Mouse (Mus musculus) cortical plate, adult 2 months (tissue): ENCODE results near the gene Slc35a3.

Source experiments
- CTCF ChIP-seq: fragments of 200-500 bp; IDR thresholded peaks from 2 replicates; pipeline ENCODE4 v1.5.1; 2011; ENCODE audit warnings: mild to moderate bottlenecking, control low read depth, low read length; ENCODE audit not compliant: insufficient read depth; ENCODE audit errors: extremely low read depth
- POLR2A ChIP-seq: fragments of 200-500 bp; IDR thresholded peaks from 2 replicates; pipeline ENCODE4 v1.6.1; 2011; ENCODE audit warnings: mild to moderate bottlenecking, low read length, control low read depth; ENCODE audit not compliant: insufficient read depth; ENCODE audit errors: extremely low read depth

DNA sequence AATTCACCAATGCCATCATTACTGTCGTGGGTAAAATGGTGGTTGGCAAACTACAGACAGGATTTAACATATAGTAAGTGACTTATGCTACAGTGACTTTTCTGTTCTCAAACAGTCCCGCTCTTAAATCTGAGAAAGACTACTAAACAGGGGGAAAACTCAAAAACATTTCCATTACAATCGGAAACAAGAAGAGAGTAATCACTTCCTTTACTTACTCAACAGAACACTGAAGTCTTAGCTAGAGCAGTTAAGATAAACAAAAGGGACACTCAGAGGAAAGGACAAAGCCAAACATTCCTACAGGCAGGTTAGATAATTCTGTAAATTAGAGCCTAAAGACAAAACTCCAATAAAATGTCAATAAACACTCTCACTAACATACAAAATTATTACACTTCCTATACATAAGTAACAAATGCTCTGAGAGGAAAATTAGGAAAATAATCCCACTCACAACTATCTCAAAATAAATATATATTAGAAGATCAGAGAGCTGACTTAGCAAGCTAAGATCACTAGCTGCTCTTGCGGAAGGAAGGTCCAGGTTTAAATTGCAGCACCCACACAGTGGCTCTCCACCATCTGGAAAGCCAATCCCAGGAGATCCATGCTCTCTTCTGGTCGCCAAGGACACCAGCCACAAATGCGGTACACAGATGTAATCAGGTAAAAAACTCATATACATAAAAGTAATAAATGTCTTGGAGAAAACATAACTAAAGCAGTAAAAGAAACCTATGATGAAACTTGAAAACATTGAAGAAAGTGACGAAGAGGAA, 56.3 kb downstream of the Slc35a3 start:
- TF ChIP-seq CTCF (no peak), POLR2A (no peak)
